Mouse (Mus musculus) lung, embryonic 15.5 days (tissue): Measurements from ENCODE around the gene Ythdc1. TPM values are rescaled to one million over a fixed set of nuclear protein-coding genes. Genes with fewer than 3 reads are reported as not detected.

ENCODE experiments used
- polyA plus RNA-seq: library from polyadenylated mRNA; unstranded; fragments of >200 nt; fragmentation: Nextera tagmentation; extraction: Ambion mirVana; gene quantifications from 2 replicates; pipeline ENCODE4 v1.2.1, GENCODE M21; 2015

Gene Ythdc1
- polyA plus RNA-seq, 1 experiment from 2014 or later = 37.0 TPM

Other genes with a start within 250 kb of the Ythdc1 start
- not detected in 2 replicates for gene Tmprss11f, start 171.8 kb upstream of the Ythdc1 start, polyA plus RNA-seq
- gene Tmprss11b, start 127.9 kb upstream of the Ythdc1 start, polyA plus RNA-seq = 0.04 and 0.11 TPM in 2 replicates
- gene Tmprss11e, start 58.4 kb upstream of the Ythdc1 start, polyA plus RNA-seq = not detected in 2 replicates
- 0.20 and 0.39 TPM in 2 replicates for gene Ugt2b34, start 102.7 kb downstream of the Ythdc1 start, polyA plus RNA-seq
- gene Ugt2b1, start 122.3 kb downstream of the Ythdc1 start, polyA plus RNA-seq = not detected in 2 replicates
- gene Ugt2b35, start 196.6 kb downstream of the Ythdc1 start, polyA plus RNA-seq = not detected in 2 replicates